Mouse (Mus musculus): ENCODE measurements around the gene Faf1. TPM values are rescaled to one million over a fixed set of nuclear protein-coding genes. Genes with fewer than 3 reads are reported as not detected.
A peak's percentile ranks its signal among the peaks of the same experiment; 100 is the strongest.
"Not testable (repeated sequence)": the region's sequence is repeated elsewhere in the genome, so short reads cannot be mapped to it uniquely, and the experiment has no call there.

Faf1 gene
- total RNA-seq, 2 experiments from 2014 or later = 68.3 to 105 TPM

DNA sequence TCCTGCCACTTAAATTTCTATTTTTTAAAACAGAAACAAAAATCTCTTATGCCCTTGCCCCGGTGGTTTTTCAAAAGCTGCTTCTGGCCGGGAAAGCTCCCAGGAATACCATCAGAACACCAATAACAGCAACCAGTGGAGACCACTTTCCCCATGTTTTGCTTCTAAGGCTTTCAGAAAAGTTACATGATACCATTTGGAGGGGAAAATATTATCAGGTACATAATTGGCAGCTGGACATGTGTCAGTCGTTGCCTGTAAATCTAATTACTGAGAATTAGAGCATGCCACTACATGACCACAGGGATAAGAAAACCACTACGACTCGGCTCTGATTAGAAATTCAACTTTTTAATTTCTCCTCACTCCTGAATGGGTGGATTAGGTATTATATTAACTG is 12.3 kb upstream of the Faf1 start:
- ATAC-seq (replicated peaks; ENCODE audit: low FRiP score, poor library complexity, severe bottlenecking) = no peak

DNA sequence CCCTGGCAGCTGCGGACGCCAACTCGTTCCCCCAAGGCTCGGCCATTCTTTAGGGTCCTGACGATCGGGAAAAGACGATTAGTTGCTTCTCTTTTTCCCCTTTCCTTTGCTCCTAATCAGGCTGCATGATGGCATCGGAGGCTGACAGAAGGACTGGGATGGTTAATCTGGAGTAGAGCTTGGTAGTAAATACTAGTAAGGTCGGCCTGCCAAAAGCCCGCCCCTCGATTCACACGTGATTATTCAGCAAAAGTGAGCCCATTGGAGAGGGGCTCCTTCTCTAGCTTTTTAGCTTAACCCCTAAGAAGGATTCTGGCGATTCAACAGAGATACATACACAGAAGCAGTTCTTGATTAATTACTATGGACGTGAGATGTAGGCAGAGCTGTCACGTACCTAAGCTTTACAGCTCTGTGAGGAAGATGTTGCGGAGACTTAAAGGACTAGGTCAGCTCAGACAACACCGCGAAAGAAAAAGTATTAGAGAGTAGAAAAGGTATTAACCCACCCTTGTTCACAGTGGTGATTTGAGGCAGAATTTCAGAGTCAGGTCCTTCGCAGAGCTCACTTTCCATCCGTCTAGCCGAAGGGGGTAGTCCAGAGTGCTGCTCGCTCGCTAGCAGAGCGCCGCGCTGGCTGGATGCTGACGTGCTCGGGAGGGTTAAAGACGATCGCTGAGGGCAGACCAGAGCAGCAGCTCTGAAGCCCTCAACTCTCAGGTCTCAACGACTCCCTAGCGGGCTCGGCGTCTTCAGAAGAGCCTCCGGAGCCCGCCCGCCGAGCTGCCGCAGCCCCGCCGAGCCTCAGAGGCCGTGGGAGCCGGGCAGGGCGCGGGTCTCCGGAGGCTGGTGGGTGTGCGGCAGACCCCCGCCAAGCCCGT is 11.0 kb upstream of the Faf1 start:
- peak; percentile 68 for ATAC-seq (replicated peaks; ENCODE audit: low FRiP score, poor library complexity, severe bottlenecking)

GRCm38 (mm10) chr4:109665982-109666460 is 10.4 kb upstream of the Faf1 start:
- peak; percentile 23; the same call in 1 of the 2 replicates for ATAC-seq (replicated peaks; ENCODE audit: low FRiP score, poor library complexity, severe bottlenecking)

- ATAC-seq (replicated peaks; ENCODE audit: low FRiP score, poor library complexity, severe bottlenecking) = peak; percentile 86
These were observed 9.7 kb upstream of the Faf1 start, which contains the start of gene Cdkn2c for GRCm38 (mm10) chr4:109666461-109667269. Gene Cdkn2c (minus strand): TSS chr4:109667189.

- ATAC-seq (replicated peaks; ENCODE audit: low FRiP score, poor library complexity, severe bottlenecking) = no peak
These were observed 8.9 kb upstream of the Faf1 start for GRCm38 (mm10) chr4:109667518-109667917.

- no peak for ATAC-seq (replicated peaks; ENCODE audit: low FRiP score, poor library complexity, severe bottlenecking)
These were observed 6.2 kb upstream of the Faf1 start for GRCm38 (mm10) chr4:109670213-109670612.

DNA sequence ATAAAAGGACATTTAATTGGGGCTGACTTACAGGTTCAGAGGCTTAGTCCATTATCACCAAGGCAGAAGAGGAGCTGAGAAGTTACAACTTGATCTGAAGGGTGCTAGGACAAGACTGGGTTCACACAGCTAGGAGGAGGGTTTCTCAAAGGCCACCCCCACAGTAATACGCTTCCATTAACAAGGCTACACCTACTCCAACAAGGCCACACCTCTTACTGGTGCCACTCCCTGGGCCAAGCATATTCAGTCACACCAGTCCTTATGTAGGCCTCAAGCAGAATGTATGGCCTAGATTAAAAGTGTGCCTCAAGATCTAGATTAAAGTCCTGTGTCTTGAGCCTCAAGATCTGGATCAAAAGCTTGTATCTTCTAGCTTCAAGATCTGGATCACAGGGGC is 4.4 kb upstream of the Faf1 start:
- ATAC-seq (replicated peaks; ENCODE audit: low FRiP score, poor library complexity, severe bottlenecking) = no peak

- ATAC-seq (replicated peaks; ENCODE audit: low FRiP score, poor library complexity, severe bottlenecking) = no peak
These were observed 2.3 kb upstream of the Faf1 start for GRCm38 (mm10) chr4:109674097-109674496.

DNA sequence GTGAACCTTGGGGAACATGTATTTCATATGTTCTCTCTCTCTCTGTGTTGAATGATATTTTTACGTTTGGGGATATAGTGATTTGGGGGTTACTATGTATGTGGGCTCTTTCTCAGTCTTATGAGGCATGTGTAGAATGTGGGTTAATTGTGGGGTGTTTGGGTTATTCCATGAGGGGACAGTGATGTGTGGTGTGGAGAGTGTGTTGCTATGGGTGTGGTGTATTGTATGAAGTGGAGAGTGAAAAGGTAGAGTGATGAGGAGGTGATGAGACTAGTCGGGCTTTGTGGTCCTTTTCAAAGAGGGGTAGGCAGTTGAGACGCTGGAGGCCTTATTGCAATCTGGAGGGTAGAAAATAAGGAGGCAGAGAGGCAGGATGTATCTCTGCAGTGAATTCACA is 833 bp downstream of the Faf1 start:
- peak; percentile 11 for ATAC-seq (replicated peaks; ENCODE audit: low FRiP score, poor library complexity, severe bottlenecking)

GRCm38 (mm10) chr4:109683561-109683960 is 7.2 kb downstream of the Faf1 start:
- ATAC-seq (replicated peaks; ENCODE audit: low FRiP score, poor library complexity, severe bottlenecking) = no peak

GRCm38 (mm10) chr4:109692674-109693073 is 16.3 kb downstream of the Faf1 start:
- ATAC-seq (replicated peaks; ENCODE audit: low FRiP score, poor library complexity, severe bottlenecking) = no peak

- ATAC-seq (replicated peaks; ENCODE audit: low FRiP score, poor library complexity, severe bottlenecking) = not testable (repeated sequence)
These were observed 24.3 kb downstream of the Faf1 start for GRCm38 (mm10) chr4:109700727-109701126.

GRCm38 (mm10) chr4:109703568-109703967 is 27.2 kb downstream of the Faf1 start:
- peak; percentile 72 for ATAC-seq (replicated peaks; ENCODE audit: low FRiP score, poor library complexity, severe bottlenecking)

DNA sequence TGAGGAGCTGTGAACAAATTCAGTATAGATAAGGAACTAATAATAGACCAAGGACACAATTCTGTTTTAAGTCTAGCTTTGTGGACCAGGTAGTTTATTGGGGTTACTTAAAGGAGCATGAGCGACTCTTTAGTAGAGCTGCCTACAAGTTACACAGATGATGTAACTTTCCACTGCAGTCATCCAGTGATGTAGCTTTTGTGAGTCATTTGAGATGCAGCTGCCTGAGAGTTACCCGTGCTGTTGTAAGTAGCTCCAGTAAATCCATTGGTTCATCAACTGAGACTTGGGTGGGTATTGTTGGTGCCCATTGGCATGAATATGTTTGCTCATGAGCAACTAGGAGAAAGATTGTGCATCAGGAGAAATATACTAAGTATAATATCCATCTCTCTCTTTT is 29.0 kb downstream of the Faf1 start:
- ATAC-seq (replicated peaks; ENCODE audit: low FRiP score, poor library complexity, severe bottlenecking) = no peak

DNA sequence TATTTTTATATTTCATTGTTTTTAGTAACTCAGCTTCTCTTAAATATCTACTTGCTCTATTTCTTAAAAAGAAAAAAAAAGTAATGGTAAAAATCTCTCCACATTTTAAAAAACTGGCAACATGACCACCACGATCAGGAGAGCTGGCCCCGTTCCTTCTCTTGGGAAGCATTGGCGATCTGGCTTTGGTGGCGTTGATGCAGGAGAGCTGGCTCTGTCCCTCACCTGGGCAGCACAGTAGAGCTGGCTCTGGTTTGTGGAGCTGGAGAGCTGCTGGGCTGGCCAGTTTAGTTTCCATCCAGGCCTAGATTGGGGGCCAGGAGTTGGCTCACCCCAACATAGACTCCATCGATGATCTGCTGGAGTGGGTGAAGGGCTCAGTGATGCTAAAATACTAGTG is 42.9 kb downstream of the Faf1 start:
- ATAC-seq (replicated peaks; ENCODE audit: low FRiP score, poor library complexity, severe bottlenecking) = no peak

- ATAC-seq (replicated peaks; ENCODE audit: low FRiP score, poor library complexity, severe bottlenecking) = no peak; the same call in 1 of the 2 replicates
These were observed 52.9 kb downstream of the Faf1 start for GRCm38 (mm10) chr4:109729281-109729680.

- no peak for ATAC-seq (replicated peaks; ENCODE audit: low FRiP score, poor library complexity, severe bottlenecking)
These were observed 59.4 kb downstream of the Faf1 start for GRCm38 (mm10) chr4:109735754-109736153.

DNA sequence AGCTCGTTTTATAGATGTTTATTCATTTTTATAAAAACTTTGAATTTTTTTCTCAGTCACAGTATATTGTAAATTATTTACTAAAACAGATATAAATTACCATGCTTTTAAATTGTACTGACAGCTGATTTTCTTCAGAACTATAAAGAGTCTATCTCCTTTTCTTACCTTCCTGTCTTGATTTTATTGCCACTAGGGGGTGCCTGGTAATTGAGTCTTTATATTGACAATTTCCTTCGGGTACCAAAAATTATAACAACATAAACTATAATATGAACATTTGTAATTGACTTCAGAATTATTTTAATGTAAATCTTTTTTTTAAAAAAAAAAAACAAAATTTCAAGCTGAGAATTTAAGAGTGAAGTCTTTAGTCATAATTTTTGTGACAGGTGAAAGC is 67.6 kb downstream of the Faf1 start:
- ATAC-seq (replicated peaks; ENCODE audit: low FRiP score, poor library complexity, severe bottlenecking) = no peak

- no peak for ATAC-seq (replicated peaks; ENCODE audit: low FRiP score, poor library complexity, severe bottlenecking)
These were observed 82.6 kb downstream of the Faf1 start for GRCm38 (mm10) chr4:109759031-109759430.

DNA sequence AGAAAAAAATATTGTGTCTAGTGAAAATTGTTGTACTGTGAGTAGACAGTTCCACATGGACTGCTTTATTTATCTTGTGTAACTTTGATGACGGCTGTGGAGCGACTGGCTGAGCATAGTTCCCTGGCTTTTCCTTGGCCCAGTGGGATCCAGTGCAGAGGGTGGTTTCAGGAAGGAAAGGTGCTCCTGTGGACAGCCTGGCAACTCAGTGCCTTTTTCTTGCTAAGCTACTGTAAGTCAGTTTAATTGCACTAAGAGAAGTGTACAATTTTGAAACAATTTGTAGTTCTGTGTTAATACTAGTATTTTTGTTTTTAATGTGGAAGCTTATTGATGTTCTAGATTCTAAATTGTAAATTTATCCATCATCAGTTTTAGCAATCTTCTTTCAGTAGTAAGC is 83.5 kb downstream of the Faf1 start:
- ATAC-seq (replicated peaks; ENCODE audit: low FRiP score, poor library complexity, severe bottlenecking) = no peak

GRCm38 (mm10) chr4:109760501-109760900 is 84.1 kb downstream of the Faf1 start:
- no peak for ATAC-seq (replicated peaks; ENCODE audit: low FRiP score, poor library complexity, severe bottlenecking)
